Mouse (Mus musculus): ENCODE data around the gene Zfp36l1.

Zfp36l1 gene

DNA sequence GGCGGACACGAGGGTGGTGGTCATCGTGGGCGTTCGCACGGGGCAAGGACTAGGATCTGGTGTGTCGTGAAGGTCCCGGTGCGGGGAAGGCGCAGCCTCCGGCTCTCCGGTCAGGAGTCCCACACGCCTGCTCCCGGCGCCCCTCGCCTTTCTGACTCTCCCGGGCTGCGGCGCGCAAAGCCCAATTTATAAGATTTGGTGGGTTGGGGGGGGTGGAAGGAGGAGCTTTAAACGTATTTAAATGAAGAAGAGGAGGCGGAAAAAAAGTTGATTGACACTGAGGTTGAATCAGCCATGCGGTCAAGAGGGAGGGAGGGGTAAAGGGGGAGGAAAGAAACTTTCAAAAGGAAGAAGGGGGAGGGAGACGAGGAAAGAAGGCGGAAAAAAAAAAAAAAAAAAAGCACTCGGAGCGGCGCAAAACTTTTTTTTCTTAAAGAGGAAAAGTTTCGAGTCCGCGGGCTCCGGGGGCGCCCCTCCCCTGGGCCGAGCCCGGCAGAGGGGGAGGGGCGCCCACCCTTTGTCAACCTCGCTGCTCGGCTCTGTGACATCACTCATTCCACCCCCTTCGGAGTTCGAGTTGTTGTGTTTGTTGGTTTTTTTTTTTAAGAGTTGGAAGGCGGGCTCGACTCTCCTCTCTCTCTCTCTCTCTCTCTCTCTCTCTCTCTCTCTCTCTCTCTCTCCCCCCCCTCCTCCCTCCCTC lies at the start of gene Zfp36l1:
Zfp36l1 (minus strand) TSS at position 162 of the 700 bp plus-strand sequence.
- CTCF ChIA-PET: interaction anchor here (0.5 to 1.7 kb wide), 6 partner anchors 19 to 484 kb away, joined by 5 to 8 read pairs (median 6); no protein-coding TSS in a partner anchor

DNA sequence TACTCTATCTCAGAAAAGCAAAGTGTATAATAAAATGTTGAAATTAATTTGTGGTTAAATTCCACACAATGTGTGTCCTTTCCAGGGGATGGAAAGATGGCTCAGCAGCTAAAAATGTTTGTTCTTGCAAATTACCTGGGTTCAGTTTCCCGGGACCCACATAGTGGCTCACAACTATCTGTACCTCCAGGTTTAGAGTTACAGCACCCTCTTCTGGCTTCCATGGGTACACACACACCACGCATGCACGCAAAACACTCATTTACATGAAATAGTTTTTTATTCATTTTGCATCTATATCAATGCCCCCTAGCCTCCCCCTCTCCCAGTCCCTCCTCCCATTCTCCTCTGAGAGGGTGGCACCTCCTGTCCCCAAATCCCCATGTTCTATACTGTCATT lies 49.6 kb upstream of the Zfp36l1 start:
- CTCF ChIA-PET: interaction anchor here (0.7 kb wide), 1 partner anchor 606 kb away, joined by 3 read pairs; no protein-coding TSS in a partner anchor

DNA sequence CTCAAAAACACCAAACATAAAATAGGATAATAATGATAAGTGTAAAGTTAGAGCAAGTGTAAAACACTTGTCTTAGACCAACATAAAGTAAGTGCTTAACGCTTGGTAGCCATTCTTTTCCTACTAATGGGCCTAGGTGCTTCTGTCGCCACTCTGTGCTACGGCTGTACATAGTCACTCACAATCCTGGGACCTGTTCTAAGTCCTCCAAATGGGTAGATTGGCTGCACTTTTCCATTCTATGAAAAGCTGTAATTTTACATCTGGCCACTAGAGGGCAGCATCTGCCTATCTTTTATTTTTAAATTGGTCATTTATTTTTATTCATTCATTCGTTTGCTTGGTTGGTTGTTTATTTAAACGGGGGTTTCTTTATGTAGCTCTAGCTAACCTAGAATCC lies 44.9 kb upstream of the Zfp36l1 start:
- CTCF ChIA-PET: interaction anchor here (1.7 kb wide), 1 partner anchor 10 kb away, joined by 4 read pairs; no protein-coding TSS in a partner anchor

DNA sequence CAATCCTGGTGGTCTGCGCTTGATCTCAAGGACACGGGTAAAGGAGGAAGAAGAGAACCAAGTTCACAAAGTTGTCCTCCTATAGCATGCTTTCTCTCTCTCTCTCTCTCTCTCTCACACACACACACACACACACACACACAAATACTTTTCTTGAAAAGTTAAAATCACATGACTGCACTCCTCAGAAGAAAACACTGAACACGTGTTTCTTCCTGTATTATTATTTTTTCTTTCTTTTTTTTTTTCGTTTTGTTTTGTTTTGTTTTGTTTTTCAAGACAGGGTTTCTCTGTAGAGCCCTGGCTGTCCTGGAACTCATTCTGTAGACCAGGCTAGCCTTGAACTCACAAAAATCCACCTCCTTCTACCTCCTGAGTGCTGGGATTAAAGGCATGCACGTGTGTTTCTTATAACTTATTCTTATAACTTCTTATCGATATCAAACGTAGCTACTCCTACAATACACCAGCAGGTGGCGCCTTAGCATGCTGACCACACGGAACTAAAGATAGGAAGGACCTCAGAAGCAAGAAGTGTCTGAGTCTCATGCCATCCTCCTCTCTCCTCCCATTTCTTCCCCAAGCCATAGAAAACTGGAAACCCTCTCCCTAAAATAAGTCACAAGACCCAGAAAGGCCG lies 41.0 kb upstream of the Zfp36l1 start:
- CTCF ChIA-PET: interaction anchor here (0.7 kb wide), 1 partner anchor 141 kb away, joined by 5 read pairs; no protein-coding TSS in a partner anchor

DNA sequence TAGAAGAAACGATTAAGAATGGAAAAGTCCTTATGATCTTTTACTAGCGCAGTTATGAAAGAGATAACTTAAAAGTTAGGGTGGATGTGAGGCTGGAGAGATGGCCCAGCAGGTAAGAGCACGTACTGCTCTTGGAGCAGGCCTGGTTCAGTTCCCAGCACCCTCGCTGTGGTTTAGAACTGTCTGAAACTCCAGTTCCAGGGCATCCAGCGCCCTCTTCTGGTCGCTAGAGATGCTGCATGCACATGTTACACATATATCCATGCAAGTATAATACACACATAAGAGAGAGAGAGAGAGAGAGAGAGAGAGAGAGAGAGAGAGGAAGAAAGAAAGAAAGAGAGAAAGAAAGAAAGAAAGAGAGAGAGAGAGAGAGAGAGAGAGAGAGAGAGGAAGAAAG lies 40.3 kb upstream of the Zfp36l1 start:
- CTCF ChIA-PET: interaction anchor here (0.7 kb wide), 1 partner anchor 72 kb away, joined by 13 read pairs; no protein-coding TSS in a partner anchor

DNA sequence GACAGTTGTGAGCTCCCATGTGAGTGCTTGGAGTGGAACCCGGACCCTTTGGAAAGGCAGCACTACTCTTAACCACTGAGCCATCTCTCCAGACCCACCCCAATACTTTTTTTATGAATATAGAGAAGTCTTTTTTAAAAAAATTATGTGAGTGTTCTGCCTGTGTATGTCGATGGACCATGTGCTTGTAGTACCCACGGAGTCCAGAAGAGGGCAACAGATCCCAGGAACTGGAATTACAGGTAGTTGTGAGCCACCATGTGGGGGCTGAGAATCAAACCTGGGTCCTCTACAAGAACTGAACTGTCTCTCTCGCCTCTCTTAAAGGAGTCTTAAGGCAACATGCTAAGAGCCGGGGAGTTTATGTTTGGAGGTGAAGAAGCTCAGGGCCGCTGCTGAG lies 39.0 kb upstream of the Zfp36l1 start:
- CTCF ChIA-PET: interaction anchor here (0.6 to 1.0 kb wide), 2 partner anchors 592 to 665 kb away, joined by 3 read pairs; no protein-coding TSS in a partner anchor

DNA sequence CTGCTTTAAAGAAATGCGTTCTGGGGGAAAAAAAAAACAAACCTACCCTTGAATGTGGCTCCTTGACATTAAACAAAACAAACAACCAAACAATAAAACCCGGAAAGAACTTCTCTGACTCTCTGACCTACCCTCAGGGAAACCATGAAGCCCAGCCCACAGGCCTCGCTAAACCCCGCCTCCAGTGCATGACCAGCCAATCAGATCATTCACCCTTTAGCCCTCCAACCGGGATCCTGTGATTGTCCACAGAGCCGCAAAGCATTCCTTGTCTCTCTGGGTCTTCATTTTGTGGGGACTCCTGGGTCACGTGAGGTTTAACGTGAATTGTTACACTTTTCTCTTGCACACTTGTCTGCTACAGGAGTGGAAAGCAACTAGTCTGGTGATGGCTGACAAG lies 37.8 kb upstream of the Zfp36l1 start:
- CTCF ChIA-PET: no interaction called here

DNA sequence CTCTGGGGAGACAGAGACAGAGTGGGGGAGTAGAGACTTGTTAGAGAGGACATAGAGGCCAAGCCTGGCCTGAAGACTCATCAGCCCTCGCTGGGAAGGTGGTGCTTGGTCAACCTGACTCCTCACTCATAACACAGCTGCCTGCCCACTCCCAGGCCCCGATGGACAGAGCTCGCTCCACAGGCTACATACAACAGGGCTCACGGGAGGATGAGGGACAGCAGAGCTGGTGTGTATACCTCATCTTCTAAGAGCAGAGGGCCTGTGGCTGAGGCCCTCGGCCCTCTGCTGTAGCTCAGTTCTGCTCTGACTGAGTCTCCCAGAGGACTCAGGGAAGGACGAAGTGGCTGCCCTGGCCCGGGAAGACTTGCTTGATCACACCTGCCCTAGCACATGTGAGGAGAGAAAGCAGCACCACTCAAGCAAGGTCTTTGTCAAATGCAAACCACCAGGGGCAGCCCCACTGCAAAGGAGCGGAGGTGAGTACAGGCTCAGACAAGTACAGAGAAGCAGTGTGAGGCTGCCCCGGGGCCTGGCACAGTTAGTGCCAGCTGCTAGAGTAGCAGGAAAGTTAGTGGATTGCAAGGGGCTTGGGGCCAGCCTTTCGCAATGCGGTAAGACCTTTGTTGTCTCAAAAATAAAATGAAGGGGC lies 34.9 kb upstream of the Zfp36l1 start:
- CTCF ChIA-PET: interaction anchor here (0.6 kb wide), 1 partner anchor 487 kb away, joined by 8 read pairs; no protein-coding TSS in a partner anchor

DNA sequence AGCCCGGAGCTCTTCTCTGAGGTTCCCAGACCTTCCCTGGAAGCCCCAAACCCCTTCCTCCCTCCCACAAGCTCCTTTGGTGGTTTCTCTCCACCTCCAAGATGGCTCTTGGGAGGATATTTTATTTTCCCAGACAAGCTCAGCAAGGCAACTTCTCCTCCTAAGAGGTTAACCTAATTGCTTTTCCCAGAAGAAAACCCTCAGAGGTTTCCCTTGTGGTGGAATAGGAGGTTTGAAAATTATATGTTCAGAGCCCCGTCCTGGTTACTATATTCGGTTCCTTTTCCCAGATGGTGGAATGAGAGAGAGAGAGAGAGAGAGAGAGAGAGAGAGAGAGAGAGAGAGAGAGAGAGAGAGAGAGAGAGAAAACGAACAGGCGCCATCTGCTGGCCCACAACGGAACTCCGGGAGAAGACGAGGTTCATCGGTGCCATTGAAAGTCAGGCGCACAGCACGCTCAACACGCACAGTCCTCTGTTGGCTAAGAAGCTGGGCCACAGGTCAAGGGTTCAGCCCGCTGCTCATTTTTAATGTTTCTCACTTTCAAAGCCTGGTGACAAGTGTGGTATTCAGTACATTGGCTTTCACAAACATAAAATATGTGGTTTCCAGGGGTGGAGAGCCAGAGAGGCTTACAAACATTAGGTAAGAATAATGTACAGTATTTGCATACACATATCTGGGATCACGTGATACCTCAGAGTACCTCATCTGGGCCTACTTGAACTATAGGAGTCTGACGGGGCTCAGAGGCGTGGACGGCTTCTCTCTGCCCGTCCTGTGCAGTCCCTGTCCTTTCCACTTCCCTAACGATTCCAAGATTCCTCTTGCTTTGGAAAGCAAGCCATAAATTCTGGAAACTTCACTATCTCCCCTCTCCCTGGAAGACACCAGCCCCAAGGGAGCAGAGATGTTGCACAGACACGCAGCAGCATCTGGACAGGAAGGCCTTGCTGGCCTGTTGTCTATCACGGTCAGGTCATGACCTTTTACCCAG lies 33.7 kb upstream of the Zfp36l1 start:
- CTCF ChIA-PET: interaction anchor here (0.7 to 0.9 kb wide), 7 partner anchors 125 to 1221 kb away, joined by 3 to 20 read pairs (median 4); no protein-coding TSS in a partner anchor

DNA sequence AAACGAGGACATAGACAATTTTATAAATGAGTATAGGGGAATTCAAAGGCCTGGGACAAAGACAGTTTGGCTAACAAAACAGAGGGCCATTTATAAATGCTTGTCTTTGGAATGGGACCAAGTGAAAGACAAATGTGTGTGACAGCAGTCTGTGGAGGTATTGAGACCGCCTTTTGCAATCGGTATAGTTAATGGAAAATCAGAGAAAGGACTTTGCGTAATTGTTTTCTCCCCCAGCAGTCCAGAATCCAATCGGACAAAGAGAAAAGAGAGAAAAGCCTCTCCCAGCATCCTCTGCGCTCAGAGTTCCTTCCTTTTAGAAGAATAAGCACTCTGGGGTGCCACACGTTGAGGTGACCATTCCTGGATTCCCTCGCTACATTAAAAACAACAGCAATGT lies 32.6 kb upstream of the Zfp36l1 start:
- CTCF ChIA-PET: interaction anchor here (0.9 kb wide), 1 partner anchor 787 kb away, joined by 3 read pairs; no protein-coding TSS in a partner anchor

DNA sequence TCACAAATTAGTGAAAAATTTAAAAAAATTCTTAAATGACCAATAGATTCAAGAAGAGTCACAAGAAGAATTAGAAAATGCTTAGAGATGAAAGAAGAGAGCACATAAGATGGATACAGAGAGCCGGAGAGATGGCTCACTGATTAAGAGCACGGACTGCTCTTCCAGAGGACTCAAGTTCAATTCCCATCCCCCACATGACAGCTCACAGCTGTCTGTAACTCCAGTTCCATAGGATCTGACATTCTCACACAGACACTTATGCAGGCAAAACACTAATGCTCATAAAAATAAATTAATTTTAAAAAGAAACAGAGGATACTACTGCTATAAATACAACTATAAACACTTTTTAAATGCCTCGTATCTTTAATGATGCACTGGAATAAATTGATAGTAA lies 32.0 kb upstream of the Zfp36l1 start:
- CTCF ChIA-PET: no interaction called here

DNA sequence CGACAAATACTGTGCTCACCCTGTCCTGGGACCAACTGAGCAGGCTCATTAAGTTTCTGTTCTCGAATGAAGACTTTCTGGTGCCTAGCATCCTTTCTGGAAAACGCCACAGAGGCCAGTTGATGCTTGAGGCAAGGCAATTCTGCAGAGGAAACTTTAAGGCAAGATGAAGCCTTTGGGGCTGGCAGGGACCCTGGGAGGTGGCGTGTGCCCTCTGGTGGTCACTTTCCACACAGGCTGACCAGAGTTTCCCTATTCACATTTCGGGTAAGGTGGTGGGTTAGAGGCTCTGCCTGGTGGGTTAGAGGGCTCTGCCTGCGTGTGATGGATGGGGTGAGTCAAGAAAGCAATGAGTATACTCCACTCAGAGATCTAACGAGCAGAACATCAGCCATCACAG lies 28.7 kb upstream of the Zfp36l1 start:
- CTCF ChIA-PET: interaction anchor here (0.6 kb wide), 1 partner anchor 456 kb away, joined by 4 read pairs; no protein-coding TSS in a partner anchor

DNA sequence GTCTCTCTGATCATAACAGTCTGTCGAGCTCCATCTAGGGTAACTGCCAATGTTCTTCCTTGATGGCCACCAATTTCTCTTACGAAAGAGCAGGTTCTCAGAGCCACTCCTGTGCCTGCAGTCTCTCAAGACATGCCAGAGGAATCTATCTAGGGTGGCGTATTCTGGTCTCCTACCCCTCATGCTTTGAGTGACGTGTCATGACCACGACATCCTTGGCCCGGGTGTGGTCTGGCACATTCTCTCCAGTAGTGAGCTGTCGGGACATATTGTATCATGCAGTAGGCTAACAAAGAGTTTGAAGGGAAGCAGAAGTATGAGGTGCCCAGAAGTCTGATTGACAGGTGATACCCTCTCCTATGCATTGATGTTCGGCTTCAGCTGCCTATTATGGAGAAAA lies 28.2 kb upstream of the Zfp36l1 start:
- CTCF ChIA-PET: interaction anchor here (0.6 kb wide), 2 partner anchors 206 to 456 kb away, joined by 3 to 4 read pairs; no protein-coding TSS in a partner anchor

DNA sequence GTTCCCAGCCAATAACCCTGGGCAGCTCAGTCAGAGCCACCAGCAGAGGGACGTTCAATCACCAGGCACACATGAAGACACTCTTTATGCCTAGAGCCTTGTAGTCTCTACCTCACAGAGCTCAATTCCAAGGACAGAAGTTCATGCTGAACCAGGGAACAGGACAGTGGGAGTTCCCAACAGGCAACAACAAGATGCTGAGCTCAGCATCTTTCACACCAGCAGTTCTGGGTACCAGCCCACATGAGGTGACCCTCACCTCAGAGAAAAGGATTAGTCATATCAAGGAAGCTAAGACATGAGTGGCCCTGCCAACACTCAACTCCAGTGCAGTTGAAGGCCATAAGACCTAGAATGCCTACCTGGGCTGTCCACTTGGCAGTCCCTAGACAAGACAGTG lies 24.9 kb upstream of the Zfp36l1 start:
- CTCF ChIA-PET: interaction anchor here (0.6 kb wide), 1 partner anchor 39 kb away, joined by 3 read pairs; no protein-coding TSS in a partner anchor

DNA sequence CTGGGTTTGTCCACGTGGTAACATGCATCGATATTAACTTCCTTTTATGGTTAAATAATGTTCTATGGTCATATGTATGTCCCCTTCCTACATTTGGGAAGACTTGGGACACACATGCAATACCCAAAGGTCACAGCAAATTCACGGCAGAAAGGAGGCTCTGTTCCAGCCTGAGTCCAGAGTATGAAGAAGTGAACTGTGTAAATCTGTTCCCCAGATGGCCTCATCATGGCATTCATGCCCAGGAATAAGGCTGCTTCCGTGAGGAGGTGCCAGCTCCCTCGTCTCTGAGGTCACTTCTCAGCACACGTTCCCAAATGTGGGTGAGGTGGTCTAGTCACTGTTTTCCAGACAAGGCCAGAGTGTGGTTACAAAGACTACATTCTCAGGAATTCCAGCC lies 24.4 kb upstream of the Zfp36l1 start:
- CTCF ChIA-PET: no interaction called here

DNA sequence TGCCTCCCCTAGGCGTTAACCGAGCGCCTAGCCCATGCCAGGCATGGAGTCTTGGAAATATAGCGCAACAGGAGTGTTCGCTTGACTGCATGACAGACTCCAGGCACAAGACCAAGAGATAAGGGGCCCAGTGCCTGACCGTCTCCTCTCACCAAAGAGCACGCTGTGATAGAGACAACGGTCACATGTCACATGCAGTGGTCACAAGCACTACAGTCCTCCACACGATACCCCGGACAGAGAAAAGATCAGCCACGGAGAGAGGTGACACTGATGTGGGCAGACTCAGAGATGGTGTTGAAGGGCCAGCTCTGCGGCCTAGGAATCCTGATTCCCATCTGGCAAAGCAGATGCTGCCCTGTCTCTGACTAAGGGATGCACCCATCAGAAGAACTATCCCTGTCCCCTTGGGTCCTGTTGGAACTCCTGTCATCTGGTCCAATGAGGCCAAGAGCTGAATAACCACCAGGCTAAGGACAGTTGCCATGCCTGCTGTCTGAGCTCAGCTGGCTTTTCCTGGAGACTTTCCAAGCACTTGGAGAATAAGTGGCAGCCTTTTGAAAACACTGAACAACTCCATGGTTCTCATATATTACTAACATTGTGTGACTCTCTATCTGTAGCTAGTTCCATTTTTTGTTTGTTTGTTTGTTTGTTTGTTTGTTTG lies 23.6 kb upstream of the Zfp36l1 start:
- CTCF ChIA-PET: no interaction called here

DNA sequence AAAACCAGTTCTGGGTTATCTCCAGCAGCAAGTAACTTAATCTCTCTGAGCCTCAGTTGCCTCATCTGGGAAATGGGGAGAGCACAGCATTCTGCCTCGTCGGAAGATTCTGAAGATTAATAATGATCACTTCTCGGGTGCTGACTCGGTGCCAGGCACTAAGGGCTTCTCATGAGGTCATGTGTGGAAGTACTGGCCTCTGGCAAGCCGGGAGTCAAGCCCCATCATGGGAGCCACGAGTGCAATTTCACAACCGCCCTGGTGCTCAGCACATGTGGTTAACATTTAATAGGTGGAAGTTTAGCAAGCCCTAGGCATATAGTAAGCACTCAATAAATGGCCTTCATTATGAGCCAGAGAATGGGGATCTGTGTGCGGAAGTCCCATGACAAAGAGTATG lies 22.4 kb upstream of the Zfp36l1 start:
- CTCF ChIA-PET: no interaction called here

DNA sequence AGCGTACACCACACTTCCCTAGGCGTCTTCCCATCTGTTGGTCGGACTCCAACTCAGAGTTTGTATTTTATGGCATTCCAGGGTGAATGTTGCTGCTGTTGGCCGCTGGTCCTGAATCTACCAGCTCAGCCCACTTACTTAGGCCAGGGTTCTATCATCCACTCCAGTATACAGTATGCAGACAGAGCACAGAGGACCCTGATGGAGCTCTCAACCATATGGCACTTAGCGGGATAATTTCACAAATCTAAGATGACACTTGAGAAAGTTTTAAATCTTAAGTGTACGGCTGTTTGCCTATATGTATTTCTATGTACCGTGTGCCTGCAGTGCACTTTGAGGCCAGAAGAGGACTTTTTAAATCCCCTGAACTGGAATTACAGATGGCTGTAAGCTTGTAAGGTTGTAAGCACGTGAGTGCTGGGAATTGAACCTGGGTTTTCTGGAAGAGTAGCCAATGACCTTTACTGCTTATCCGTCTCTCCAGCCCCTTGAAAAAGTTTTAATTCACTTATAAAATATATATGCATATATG lies 20.3 kb upstream of the Zfp36l1 start:
- CTCF ChIA-PET: interaction anchor here (0.6 to 2.2 kb wide), 5 partner anchors 18 to 520 kb away, joined by 3 to 8 read pairs (median 5); no protein-coding TSS in a partner anchor

DNA sequence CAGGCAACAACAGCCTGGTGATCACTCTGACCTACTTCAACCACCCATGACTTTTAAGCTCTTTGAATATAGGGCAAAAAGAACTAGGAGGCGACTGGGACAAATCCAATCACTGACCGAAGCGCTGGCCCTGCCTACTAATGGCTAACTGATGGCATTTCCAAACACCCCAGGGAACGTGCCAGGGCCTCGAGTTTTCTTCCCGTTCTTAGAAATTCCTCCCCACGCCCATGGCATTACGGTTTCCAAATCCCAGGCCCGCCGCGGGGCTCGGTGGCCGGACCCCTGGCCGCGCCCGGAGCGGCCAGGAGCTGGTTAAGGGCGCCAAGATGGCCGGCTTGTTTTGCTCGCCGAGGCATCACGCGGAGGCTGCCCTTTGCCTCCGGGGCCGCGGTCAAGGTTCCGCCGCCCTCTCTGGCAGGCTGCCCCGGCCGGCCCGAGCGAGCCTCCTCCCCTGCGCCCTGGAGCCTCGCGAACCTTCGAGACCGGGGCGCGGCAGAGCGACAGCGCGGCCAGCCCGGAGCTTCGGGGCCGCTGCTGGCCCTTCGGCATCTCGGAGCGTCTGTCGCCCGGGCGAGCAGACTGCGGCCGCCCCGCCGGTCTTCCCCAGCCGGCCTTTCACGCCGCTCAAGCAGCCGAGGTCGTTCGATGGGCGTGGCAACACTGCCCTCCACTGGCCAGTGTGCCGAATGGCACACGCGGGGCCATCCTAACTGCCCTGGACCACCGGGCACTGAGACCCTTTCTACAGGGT lies 19.6 kb upstream of the Zfp36l1 start:
- CTCF ChIA-PET: interaction anchor here (0.6 to 2.2 kb wide), 6 partner anchors 17 to 858 kb away, joined by 3 to 8 read pairs (median 4); no protein-coding TSS in a partner anchor
